Mouse (Mus musculus) megakaryocyte, embryonic 14.5 days (primary cell): ENCODE measurements around the gene Ndrg4. TPM values are rescaled to one million over a fixed set of nuclear protein-coding genes. Genes with fewer than 3 reads are reported as not detected.

Experiments used
- H3K27me3 ChIP-seq: replicated peaks from 2 replicates; pipeline ENCODE3; 2012; ENCODE audit warnings: inconsistent platforms
- H3K36me3 ChIP-seq: replicated peaks from 2 replicates; pipeline ENCODE3; 2012; ENCODE audit warnings: low read length, inconsistent platforms, mixed read lengths
- H3K4me1 ChIP-seq: 2 replicates; pipeline ENCODE4 v1.6.1; 2012; ENCODE audit warnings: inconsistent platforms
- H3K4me3 ChIP-seq: replicated peaks from 2 replicates; pipeline ENCODE3; 2012; ENCODE audit warnings: moderate library complexity, mild to moderate bottlenecking, inconsistent platforms
- H3K9me3 ChIP-seq: 2 replicates; pipeline ENCODE4 v1.6.1; 2012; ENCODE audit warnings: inconsistent platforms
- FLI1 ChIP-seq: IDR thresholded peaks from 2 replicates; pipeline ENCODE4 v1.6.1; 2012; ENCODE audit warnings: low read length, inconsistent platforms, mixed read lengths
- GATA1 ChIP-seq: IDR thresholded peaks from 3 replicates; pipeline ENCODE4 v1.6.1; 2012; ENCODE audit warnings: mixed read lengths, low read length, inconsistent platforms, borderline replicate concordance
- polyA plus RNA-seq: library from polyadenylated mRNA; stranded (reverse); fragments of >175 nt; gene quantifications from 2 replicates; pipeline ENCODE4 v1.2.3, GENCODE M21; 2012; ENCODE audit warnings: low replicate concordance; ENCODE audit not compliant: insufficient read depth

The Ndrg4 gene
- polyA plus RNA-seq, 1 experiment: 30.6 TPM

GRCm38 (mm10) chr8:95678024-95678611, 1.3 kb downstream of the Ndrg4 start:
- TF ChIP-seq GATA1 (no peak), FLI1 (no peak)
- Histone ChIP-seq H3K9me3 (no peaks in the 10 kb centered on the region), H3K4me1 (peaks cover 13% of the 10 kb centered on the region), H3K27me3 (peaks cover 97% of the 10 kb centered on the region), H3K36me3 (no peaks in the 10 kb centered on the region), H3K4me3 (peak overlapping the region; percentile 86)

GRCm38 (mm10) chr8:95688073-95688672, 11.4 kb downstream of the Ndrg4 start:
- Histone ChIP-seq H3K4me3 (no peak overlapping the region), H3K4me1 (peaks cover 8% of the 10 kb centered on the region; the same call in 1 of the 2 replicates), H3K9me3 (no peaks in the 10 kb centered on the region), H3K36me3 (no peaks in the 10 kb centered on the region), H3K27me3 (peaks cover 89% of the 10 kb centered on the region)
- no peak for TF ChIP-seq FLI1
- TF ChIP-seq GATA1: no peak

- Histone ChIP-seq H3K36me3 (no peaks in the 10 kb centered on the region), H3K4me1 (peaks cover 15% of the 10 kb centered on the region), H3K4me3 (no peak overlapping the region), H3K27me3 (peaks cover 87% of the 10 kb centered on the region), H3K9me3 (no peaks in the 10 kb centered on the region)
- no peak for TF ChIP-seq FLI1
These were observed 14.3 kb downstream of the Ndrg4 start for GRCm38 (mm10) chr8:95690929-95691541.

- peaks cover 41% of the 10 kb centered on the region for H3K4me1 ChIP-seq
- H3K36me3 ChIP-seq: no peaks in the 10 kb centered on the region
- H3K27me3 ChIP-seq: peaks cover 80% of the 10 kb centered on the region
- H3K4me3 ChIP-seq: no peak overlapping the region
- no peak for TF ChIP-seq GATA1
- TF ChIP-seq FLI1: no peak
- H3K9me3 ChIP-seq: no peaks in the 10 kb centered on the region
These were observed 17.9 kb downstream of the Ndrg4 start for GRCm38 (mm10) chr8:95694631-95695030.

GRCm38 (mm10) chr8:95696661-95697060, 19.9 kb downstream of the Ndrg4 start:
- TF ChIP-seq GATA1: no peak
- no peak for TF ChIP-seq FLI1

GRCm38 (mm10) chr8:95697128-95697527, 20.3 kb downstream of the Ndrg4 start:
- no peak for TF ChIP-seq FLI1
- no peak for TF ChIP-seq GATA1
- H3K27me3 ChIP-seq: peaks cover 80% of the 10 kb centered on the region

More at GRCm38 (mm10) chr8:95696661-95697060, 19.9 kb downstream of the Ndrg4 start:
- Histone ChIP-seq H3K4me1 (peaks cover 53% of the 10 kb centered on the region), H3K27me3 (peaks cover 80% of the 10 kb centered on the region), H3K36me3 (no peaks in the 10 kb centered on the region), H3K9me3 (no peaks in the 10 kb centered on the region), H3K4me3 (no peak overlapping the region)

GRCm38 (mm10) chr8:95698179-95698578, 21.4 kb downstream of the Ndrg4 start:
- H3K4me3 ChIP-seq: peak overlapping the region; percentile 74
- TF ChIP-seq FLI1 (no peak), GATA1 (no peak)
- H3K27me3 ChIP-seq: peaks cover 83% of the 10 kb centered on the region
- H3K36me3 ChIP-seq: no peaks in the 10 kb centered on the region
- H3K4me1 ChIP-seq: peaks cover 68% of the 10 kb centered on the region
- no peaks in the 10 kb centered on the region for H3K9me3 ChIP-seq

More at GRCm38 (mm10) chr8:95697128-95697527, 20.3 kb downstream of the Ndrg4 start:
- Histone ChIP-seq H3K4me3 (peak overlapping the region; percentile 78), H3K36me3 (no peaks in the 10 kb centered on the region), H3K9me3 (no peaks in the 10 kb centered on the region), H3K4me1 (peaks cover 58% of the 10 kb centered on the region)

GRCm38 (mm10) chr8:95700282-95700681, 23.5 kb downstream of the Ndrg4 start:
- peak overlapping the region; percentile 33 for H3K4me3 ChIP-seq
- no peaks in the 10 kb centered on the region for H3K9me3 ChIP-seq
- H3K27me3 ChIP-seq: peaks cover 79% of the 10 kb centered on the region
- TF ChIP-seq GATA1: no peak
- TF ChIP-seq FLI1: no peak
- peaks cover 81% of the 10 kb centered on the region for H3K4me1 ChIP-seq
- no peaks in the 10 kb centered on the region for H3K36me3 ChIP-seq

GRCm38 (mm10) chr8:95701809-95702208, 25.0 kb downstream of the Ndrg4 start:
- Histone ChIP-seq H3K4me3 (no peak overlapping the region), H3K27me3 (peaks cover 78% of the 10 kb centered on the region), H3K36me3 (peaks cover 9% of the 10 kb centered on the region), H3K9me3 (no peaks in the 10 kb centered on the region), H3K4me1 (peaks cover 84% of the 10 kb centered on the region)
- TF ChIP-seq FLI1: no peak
- TF ChIP-seq GATA1: no peak
